Comparison of ENCODE assay signal across 8 mouse cellular contexts in the genomic region with DNA sequence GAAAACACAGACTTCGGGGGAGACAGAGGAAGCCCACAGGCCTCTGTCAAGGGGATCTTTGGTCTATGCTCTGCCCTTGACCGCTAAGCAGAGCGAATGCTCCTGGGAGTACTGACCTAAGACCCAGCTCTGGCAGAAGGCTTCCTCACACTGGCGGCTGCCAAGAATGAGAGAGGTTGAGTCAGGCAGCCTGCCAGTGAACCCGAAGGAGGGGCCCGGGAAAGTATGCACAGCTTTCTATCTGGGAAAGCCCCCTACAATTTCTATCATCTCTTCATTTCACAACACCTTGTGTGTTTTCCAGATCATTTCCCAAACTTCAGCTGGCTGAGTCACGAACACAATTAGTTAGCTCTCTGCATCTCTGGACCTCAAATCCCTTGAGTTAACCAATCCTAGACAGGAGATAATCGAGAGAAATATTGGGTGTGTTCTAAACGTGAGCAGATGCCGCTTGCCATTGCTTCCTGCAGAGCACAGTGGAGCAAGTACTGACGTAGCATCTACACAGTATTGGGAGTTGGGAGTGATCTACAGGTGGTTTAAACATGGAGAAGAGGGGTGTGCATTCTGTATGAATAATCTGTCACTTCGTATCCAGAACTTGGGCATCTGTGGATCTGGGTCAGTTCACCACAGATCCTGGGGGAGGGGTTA. TPM values are rescaled to one million over a fixed set of nuclear protein-coding genes. Genes with fewer than 3 reads are reported as not detected.
DNase-seq lines count a peak whose midpoint lies in the region; ATAC-seq and TF ChIP-seq lines count a peak whose summit lies in the region.

No protein-coding gene starts in this region.

- no peak for TF ChIP-seq EP300 in liver, postnatal 0 days (IDR thresholded peaks at IDR 0.05; ENCODE audit: low read depth)

- peak; percentile 45 to 71 for DNase-seq in adrenal gland, adult 18-20 months (ENCODE audit: low spot score in 2 of 2)
- no peak for DNase-seq in embryonic facial prominence, embryonic 10.5 days (ENCODE audit: low spot score)
- peak; percentile 61 for DNase-seq in heart, postnatal 25 days (ENCODE audit: low spot score)
- DNase-seq in liver, postnatal 0 days, result peak; percentile 38
- no peak for DNase-seq in yolk sac, embryonic 10.5 days (ENCODE audit: low spot score)
- no peak for DNase-seq in forebrain, embryonic 10.5 days (ENCODE audit: extremely low spot score, low spot score)
- no peak for DNase-seq in right cerebral cortex, adult 2 months (ENCODE audit: low spot score in 2 of 2)

- H3K9ac ChIP-seq in liver, postnatal 0 days (replicated peaks), result no peak overlapping the region

- H3K4me1 ChIP-seq in embryonic facial prominence, embryonic 10.5 days, result peaks cover 24% of the 10 kb centered on the region
- peaks cover 61% of the 10 kb centered on the region for H3K4me1 ChIP-seq in liver, postnatal 0 days (ENCODE audit: insufficient read depth)
- 0 out of 2 replicates have a peak, but pooled peaks cover 9% of the 10 kb centered on the region for H3K4me1 ChIP-seq in forebrain, embryonic 10.5 days

- no peak overlapping the region for H3K4me2 ChIP-seq in liver, postnatal 0 days (ENCODE audit: low read depth, low read length)

- 71% methylated on average over 12 of the region's 12 CpGs for WGBS in embryonic facial prominence, embryonic 10.5 days
- 51% methylated on average over 12 of the region's 12 CpGs for WGBS in liver, postnatal 0 days (ENCODE audit: insufficient replicate concordance)
- 83% methylated on average over 12 of the region's 12 CpGs for WGBS in forebrain, embryonic 10.5 days

- no peak for TF ChIP-seq CTCF in liver, postnatal 0 days (IDR thresholded peaks at IDR 0.05; ENCODE audit: low read depth)

- no peaks in the 10 kb centered on the region for H3K36me3 ChIP-seq in embryonic facial prominence, embryonic 10.5 days (replicated peaks)
- H3K36me3 ChIP-seq in liver, postnatal 0 days (replicated peaks; ENCODE audit: insufficient read depth, low read length), result no peaks in the 10 kb centered on the region
- no peaks in the 10 kb centered on the region for H3K36me3 ChIP-seq in forebrain, embryonic 10.5 days (replicated peaks)

- no peaks in the 10 kb centered on the region for H3K9me3 ChIP-seq in embryonic facial prominence, embryonic 10.5 days
- no peaks in the 10 kb centered on the region for H3K9me3 ChIP-seq in liver, postnatal 0 days (ENCODE audit: low read length)
- no peaks in the 10 kb centered on the region for H3K9me3 ChIP-seq in forebrain, embryonic 10.5 days

- intact Hi-C loops in heart, postnatal 25 days (cut with DNase I), result loop anchor here (5.0 kb wide), 1 partner anchor 100 kb away; no protein-coding TSS in a partner anchor

- no peak for ATAC-seq in liver, postnatal 0 days
- no peak for ATAC-seq in monocyte, adult 5-6 weeks (replicated peaks; ENCODE audit: insufficient number of reproducible peaks, low FRiP score, low TSS enrichment, poor library complexity, severe bottlenecking)

- H3K27ac ChIP-seq in embryonic facial prominence, embryonic 10.5 days (replicated peaks), result peak overlapping the region; percentile 35; the same call in 1 of the 2 replicates
- peak overlapping the region; percentile 59 for H3K27ac ChIP-seq in liver, postnatal 0 days (ENCODE audit: low read depth)
- H3K27ac ChIP-seq in forebrain, embryonic 10.5 days, result no peak overlapping the region

- H3K4me3 ChIP-seq in embryonic facial prominence, embryonic 10.5 days, result no peak overlapping the region
- no peak overlapping the region for H3K4me3 ChIP-seq in liver, postnatal 0 days (ENCODE audit: low read depth, low read length)
- no peak overlapping the region for H3K4me3 ChIP-seq in forebrain, embryonic 10.5 days

- no peaks in the 10 kb centered on the region for H3K27me3 ChIP-seq in embryonic facial prominence, embryonic 10.5 days (replicated peaks; ENCODE audit: low read depth, poor library complexity, severe bottlenecking)
- no peaks in the 10 kb centered on the region for H3K27me3 ChIP-seq in liver, postnatal 0 days (ENCODE audit: insufficient read depth, low read length)
- peaks cover 2% of the 10 kb centered on the region; the same call in 1 of the 2 replicates for H3K27me3 ChIP-seq in forebrain, embryonic 10.5 days (ENCODE audit: poor library complexity, severe bottlenecking)

RNA-seq across cellular contexts. Expression of gene Ifnar2, which starts 9.8 kb away (rescaled TPM):
- 100 to 1,000 TPM in 1 of 2 experiments, 10 to 100 TPM in 1; 99.5 to 102 TPM for total RNA-seq in adrenal gland, adult 18-20 months (2021)
- polyA plus RNA-seq in embryonic facial prominence, embryonic 10.5 days (2016; fragmentation: Nextera tagmentation; extraction: Ambion mirVana), result 29.7 and 31.0 TPM in 2 replicates
- total RNA-seq in heart, postnatal 25 days (2021), result 10 to 100 TPM; 34.5 to 37.6 TPM
- 107 and 113 TPM in 2 replicates for polyA plus RNA-seq in liver, postnatal 0 days (2015; fragmentation: Nextera tagmentation; extraction: Ambion mirVana)
- polyA plus RNA-seq in forebrain, embryonic 10.5 days (2016; fragmentation: Nextera tagmentation; extraction: Ambion mirVana), result 28.6 and 29.0 TPM in 2 replicates
- total RNA-seq in monocyte, adult 5-6 weeks (2017), result 188 to 243 TPM (median 214 TPM) in 3 replicates

RNA-seq across cellular contexts. Expression of gene Gm21970, which starts 28.8 kb away (rescaled TPM):
- total RNA-seq in adrenal gland, adult 18-20 months (2021), result not detected
- polyA plus RNA-seq in embryonic facial prominence, embryonic 10.5 days (2016; fragmentation: Nextera tagmentation; extraction: Ambion mirVana), result not detected in 2 replicates
- not detected for total RNA-seq in heart, postnatal 25 days (2021)
- polyA plus RNA-seq in liver, postnatal 0 days (2015; fragmentation: Nextera tagmentation; extraction: Ambion mirVana), result not detected in 2 replicates
- not detected in 2 replicates for polyA plus RNA-seq in forebrain, embryonic 10.5 days (2016; fragmentation: Nextera tagmentation; extraction: Ambion mirVana)
- not detected in 3 replicates for total RNA-seq in monocyte, adult 5-6 weeks (2017)

RNA-seq across cellular contexts. Expression of gene Il10rb, which starts 43.2 kb away (rescaled TPM):
- 100 to 1,000 TPM; 176 to 268 TPM for total RNA-seq in adrenal gland, adult 18-20 months (2021)
- polyA plus RNA-seq in embryonic facial prominence, embryonic 10.5 days (2016; fragmentation: Nextera tagmentation; extraction: Ambion mirVana), result 7.8 and 8.9 TPM in 2 replicates
- 100 to 1,000 TPM in 1 of 2 experiments, 10 to 100 TPM in 1; 97.5 to 105 TPM for total RNA-seq in heart, postnatal 25 days (2021)
- 25.5 and 26.4 TPM in 2 replicates for polyA plus RNA-seq in liver, postnatal 0 days (2015; fragmentation: Nextera tagmentation; extraction: Ambion mirVana)
- polyA plus RNA-seq in forebrain, embryonic 10.5 days (2016; fragmentation: Nextera tagmentation; extraction: Ambion mirVana), result 4.7 and 5.8 TPM in 2 replicates
- 86.7 to 144 TPM (median 102 TPM) in 3 replicates for total RNA-seq in monocyte, adult 5-6 weeks (2017)

Comparison
In these comparisons a context has a peak if more than half of its experiments do, and no peak if none do; other contexts are left out.
1. DNase-seq: peak in adrenal gland, adult 18-20 months (2 of 2), heart, postnatal 25 days (single experiment) and liver, postnatal 0 days (single experiment); none in embryonic facial prominence, embryonic 10.5 days (single experiment), yolk sac, embryonic 10.5 days (single experiment), forebrain, embryonic 10.5 days (single experiment) and right cerebral cortex, adult 2 months (0 of 2).